Mouse (Mus musculus): ENCODE measurements around the gene Asap3. TPM values are rescaled to one million over a fixed set of nuclear protein-coding genes. Genes with fewer than 3 reads are reported as not detected.

Gene Asap3
- total RNA-seq, 2 experiments from 2014 or later: 0.04 TPM; not detected in 1

GRCm38 (mm10) chr4:136217063-136217462, 10.9 kb downstream of the Asap3 start:
- ATAC-seq (ENCODE audit: poor library complexity, severe bottlenecking): no peak

DNA sequence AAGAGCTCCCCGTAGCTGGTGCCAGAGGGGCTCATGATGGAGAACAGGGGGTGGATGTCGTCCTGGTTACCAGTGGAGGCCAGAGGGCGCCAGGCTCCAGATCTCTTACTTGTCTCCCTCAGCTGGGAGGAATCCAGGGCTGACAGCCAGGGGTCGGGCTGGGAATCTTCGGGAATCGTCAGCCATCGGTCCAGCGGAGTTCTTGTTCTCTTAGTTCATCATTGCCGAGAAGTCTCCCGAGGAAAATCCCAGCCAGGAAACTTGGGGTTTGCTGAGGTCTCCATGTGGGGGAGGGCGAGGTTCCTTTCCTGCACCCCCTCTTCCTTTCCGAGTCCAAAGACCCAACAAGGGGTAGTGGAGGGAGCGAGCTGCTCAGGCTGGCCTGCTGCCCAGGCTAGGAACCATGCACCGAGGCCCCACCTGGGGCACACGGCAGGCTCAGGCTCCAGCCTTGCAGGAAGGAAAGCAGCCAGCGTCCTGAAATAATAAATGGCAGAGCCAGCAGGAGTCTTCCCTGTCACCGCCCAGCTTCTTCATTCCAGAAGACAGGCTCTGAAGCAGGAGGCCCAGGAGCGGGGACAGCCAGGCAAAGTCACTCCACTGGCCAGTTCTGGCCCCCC, 12.5 kb downstream of the Asap3 start:
- ATAC-seq (ENCODE audit: poor library complexity, severe bottlenecking): no peak

DNA sequence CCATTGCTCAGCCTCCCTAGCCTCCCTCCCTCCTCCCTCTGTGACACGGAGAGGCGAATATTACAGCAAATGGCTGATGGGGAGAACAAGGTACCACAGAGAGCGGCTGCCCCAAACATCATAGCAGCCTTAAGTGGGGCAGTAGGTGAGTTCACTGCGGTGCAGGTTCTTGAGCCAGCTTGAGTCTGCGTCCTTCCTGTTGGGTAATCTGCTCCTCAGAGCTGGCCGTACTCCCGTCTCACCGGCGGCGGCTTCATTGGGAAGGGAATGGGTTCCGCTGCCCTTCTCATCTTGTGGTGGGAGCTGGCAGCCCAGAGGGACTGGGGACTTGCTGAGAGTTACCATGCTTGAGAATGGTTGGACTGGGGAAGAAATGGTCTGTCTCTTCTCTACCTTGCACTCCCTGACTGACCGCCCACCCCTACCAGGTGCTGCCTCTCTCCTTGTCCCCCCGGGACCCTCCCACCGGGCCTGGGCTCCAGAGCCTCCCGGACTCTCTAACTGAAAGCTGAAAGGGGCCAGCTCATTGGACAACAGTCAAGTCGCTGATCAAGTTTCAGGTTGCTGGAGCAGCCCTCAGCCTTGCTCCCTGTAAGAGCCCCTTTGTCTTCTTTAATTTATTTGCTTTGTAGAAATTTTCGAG, 14.1 kb downstream of the Asap3 start:
- ATAC-seq (ENCODE audit: poor library complexity, severe bottlenecking): no peak

- ATAC-seq (ENCODE audit: poor library complexity, severe bottlenecking): no peak
Observed at GRCm38 (mm10) chr4:136223549-136224239, 17.5 kb downstream of the Asap3 start.

GRCm38 (mm10) chr4:136224240-136224559, 18.0 kb downstream of the Asap3 start:
- ATAC-seq (ENCODE audit: poor library complexity, severe bottlenecking): no peak

DNA sequence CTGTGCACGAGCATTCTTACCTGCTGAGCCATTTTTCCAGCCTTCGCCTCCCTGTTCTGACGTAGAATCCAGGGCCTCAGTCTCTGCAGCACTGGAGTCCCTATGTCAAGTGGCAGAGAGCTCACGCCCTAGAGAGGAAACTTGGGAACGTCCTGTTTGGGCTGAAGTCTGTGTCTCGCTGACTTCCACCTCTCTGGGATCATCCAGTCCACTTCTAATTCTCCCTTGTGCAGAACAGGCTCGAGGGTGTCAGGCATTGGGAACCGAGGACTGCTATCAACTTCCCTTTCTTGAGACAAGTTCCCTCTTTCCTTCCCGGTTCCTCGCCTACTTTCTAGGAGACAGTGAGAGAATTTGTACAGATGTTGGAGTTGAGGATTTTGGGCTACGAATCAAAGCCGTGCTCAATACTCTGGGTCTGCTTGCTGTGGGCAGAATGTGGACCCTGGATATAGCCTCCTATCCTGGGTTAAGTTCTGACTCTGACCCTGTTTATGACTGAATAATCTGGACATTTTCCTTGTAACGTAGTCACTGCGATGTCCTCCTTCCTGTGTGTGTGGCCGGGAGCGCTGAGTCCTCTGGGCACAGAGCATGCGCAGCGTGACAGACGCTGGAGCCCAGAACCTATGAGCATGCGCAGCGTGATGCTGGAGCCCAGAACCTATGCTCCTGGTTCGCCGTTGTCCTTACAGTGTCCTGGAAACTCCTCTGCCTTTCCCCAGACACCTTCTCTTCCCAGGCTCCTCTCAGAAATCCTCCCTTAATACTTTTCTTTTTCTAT, 18.7 kb downstream of the Asap3 start:
- ATAC-seq (ENCODE audit: poor library complexity, severe bottlenecking): 0 out of 2 replicates have a peak, but pooled peaks have one; percentile 33

DNA sequence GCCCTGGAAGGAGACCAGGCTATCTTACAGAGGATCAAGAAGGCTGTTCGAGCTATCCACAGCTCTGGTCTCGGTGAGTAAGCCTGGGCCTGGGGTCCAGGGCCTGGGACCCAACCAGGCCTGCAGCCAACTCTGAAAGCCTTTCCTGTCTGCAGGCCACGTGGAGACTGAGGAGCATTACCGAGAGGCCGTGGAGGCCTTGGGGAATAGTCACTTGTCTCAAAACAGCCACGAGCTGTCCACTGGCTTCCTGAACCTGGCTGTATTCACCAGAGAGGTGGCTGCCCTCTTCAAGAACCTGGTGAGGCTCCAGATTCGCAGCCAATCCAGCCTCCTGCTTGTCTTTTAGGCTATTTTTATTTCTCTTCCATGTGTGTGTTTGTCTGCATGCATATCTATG, 21.2 kb downstream of the Asap3 start:
- ATAC-seq (ENCODE audit: poor library complexity, severe bottlenecking): no peak

GRCm38 (mm10) chr4:136228640-136229039, 22.5 kb downstream of the Asap3 start:
- no peak for ATAC-seq (ENCODE audit: poor library complexity, severe bottlenecking)

GRCm38 (mm10) chr4:136238669-136239068, 32.5 kb downstream of the Asap3 start:
- ATAC-seq (ENCODE audit: poor library complexity, severe bottlenecking): no peak

DNA sequence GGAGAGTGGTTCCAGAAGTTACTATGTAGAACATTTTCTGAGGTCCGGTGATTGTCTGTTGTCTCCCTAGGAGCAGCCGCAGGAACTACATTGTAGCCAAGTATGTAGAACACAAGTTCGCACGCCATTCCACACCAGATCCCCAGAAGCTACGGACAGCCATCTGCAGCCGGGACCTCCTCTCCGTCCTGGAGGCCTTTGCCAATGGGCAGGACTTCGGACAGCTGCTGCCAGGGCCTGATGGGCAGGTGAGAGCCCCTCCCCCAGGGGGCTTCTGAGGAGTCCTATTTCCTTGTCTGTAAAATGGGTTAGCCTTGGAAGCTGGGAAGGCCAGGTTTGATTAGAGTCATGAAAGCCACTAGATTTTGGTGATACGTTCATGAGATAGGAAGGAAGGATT, 32.9 kb downstream of the Asap3 start:
- no peak for ATAC-seq (ENCODE audit: poor library complexity, severe bottlenecking)

GRCm38 (mm10) chr4:136239622-136240021, 33.5 kb downstream of the Asap3 start:
- ATAC-seq (ENCODE audit: poor library complexity, severe bottlenecking): peak; percentile 90

DNA sequence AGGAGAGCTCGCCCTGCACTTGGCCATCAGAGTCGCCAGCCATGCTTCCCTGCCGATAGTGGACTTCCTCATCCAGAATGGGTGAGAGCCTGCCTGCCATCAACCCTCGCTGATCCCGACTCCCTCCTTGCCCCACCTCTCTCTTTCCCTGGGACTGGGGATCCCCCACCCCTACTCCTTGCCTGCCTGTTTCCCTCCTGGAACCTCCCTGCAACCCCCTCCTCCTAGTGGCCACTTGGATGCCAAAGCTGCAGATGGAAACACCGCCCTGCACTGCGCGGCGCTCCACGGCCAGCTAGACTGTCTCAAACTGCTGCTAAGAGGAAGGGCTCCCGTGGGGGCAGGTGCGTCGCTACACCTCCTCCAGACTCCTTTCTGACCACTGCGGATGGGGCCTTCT, 34.0 kb downstream of the Asap3 start:
- no peak; the same call in 1 of the 2 replicates for ATAC-seq (ENCODE audit: poor library complexity, severe bottlenecking)

DNA sequence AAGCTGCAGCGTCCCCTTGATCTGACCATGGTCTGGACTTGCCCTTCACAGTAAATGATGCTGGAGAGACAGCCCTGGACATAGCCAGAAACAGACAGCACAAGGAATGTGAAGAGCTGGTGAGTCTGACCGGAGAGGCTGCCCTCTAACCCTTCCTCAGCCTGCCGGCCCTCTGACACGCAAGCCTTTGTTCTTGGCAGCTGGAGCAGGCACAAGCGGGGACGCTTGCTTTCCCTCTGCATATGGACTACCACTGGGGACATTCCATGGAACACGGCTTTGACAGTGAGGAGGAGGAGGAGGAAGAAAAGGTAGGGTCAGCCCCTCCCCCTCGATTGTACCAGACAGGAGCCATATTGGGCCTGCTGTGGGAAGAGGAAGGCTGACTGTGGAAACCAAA, 34.8 kb downstream of the Asap3 start:
- ATAC-seq (ENCODE audit: poor library complexity, severe bottlenecking): no peak

GRCm38 (mm10) chr4:136242065-136242703, 36.0 kb downstream of the Asap3 start:
- ATAC-seq (ENCODE audit: poor library complexity, severe bottlenecking): no peak

- ATAC-seq (ENCODE audit: poor library complexity, severe bottlenecking): no peak
Observed at GRCm38 (mm10) chr4:136242728-136243127, 36.6 kb downstream of the Asap3 start.

- ATAC-seq (ENCODE audit: poor library complexity, severe bottlenecking): no peak
Observed at GRCm38 (mm10) chr4:136244208-136244607, 38.0 kb downstream of the Asap3 start.

DNA sequence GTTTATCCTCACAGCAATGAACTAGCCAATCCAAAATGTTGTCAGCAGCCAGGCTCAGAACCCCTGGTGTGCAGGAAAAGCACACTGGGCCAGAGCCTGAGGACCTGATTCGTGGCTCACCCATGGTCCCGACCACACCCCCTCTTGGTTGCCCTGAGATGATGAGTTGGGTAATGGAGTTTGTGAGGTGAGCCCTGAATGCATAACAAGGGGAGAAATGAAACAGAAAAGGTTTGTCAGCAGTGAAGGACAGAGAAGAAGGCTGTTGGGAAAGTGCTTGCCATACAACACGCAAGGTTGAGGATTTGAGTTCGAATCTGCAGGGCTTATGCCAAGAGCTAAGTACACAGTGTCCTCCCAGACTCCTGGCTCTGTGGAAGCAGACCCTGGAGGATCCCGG, 39.5 kb downstream of the Asap3 start:
- ATAC-seq (ENCODE audit: poor library complexity, severe bottlenecking): no peak

DNA sequence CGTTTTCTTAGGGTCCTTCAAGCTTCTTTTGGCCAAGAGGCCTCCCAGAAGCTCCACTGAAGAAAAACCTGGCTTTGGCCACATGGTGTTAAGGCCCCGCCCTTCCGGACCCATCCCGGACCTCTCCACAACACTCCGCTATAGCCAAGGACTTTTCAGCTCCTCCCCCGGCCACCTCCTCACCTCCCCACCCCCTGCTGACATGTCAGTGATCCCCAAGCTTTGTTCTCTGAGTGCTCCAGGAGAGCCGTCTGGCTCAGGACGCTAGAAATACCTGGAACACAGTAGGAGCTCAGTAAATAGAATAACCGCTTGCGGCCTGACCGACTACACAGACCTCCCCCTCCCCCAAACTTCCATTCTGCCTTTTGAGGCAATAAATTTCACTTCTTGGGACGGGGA, 40.4 kb downstream of the Asap3 start:
- ATAC-seq (ENCODE audit: poor library complexity, severe bottlenecking): no peak

- no peak for ATAC-seq (ENCODE audit: poor library complexity, severe bottlenecking)
Observed at GRCm38 (mm10) chr4:136247386-136247728, 41.2 kb downstream of the Asap3 start.

GRCm38 (mm10) chr4:136247729-136248463, 41.7 kb downstream of the Asap3 start, which contains the start of gene Tcea3:
Gene Tcea3 (plus strand): TSS chr4:136247729.
- ATAC-seq (ENCODE audit: poor library complexity, severe bottlenecking): no peak

Measured in megakaryocyte, adult 5-6 weeks (primary cell).